Mouse (Mus musculus): Measurements from ENCODE around the gene Slc35a2.

The Slc35a2 gene

GRCm38 (mm10) chrX:7883841-7884567 lies at the start of gene Slc35a2:
Gene Slc35a2 (plus strand): TSS chrX:7884028.
- DNase-seq: peak; percentile 82

- DNase-seq: peak; percentile 50
Measured at GRCm38 (mm10) chrX:7837146-7837545, 46.7 kb upstream of the Slc35a2 start.

- no peak for DNase-seq
Measured at GRCm38 (mm10) chrX:7840842-7841162, 43.0 kb upstream of the Slc35a2 start.

GRCm38 (mm10) chrX:7841163-7842162 lies 42.4 kb upstream of the Slc35a2 start, which contains the start of gene Otud5:
Gene Otud5 (plus strand): TSS chrX:7841364.
- DNase-seq: peak; percentile 97

- peak; percentile 78 for DNase-seq
Measured at GRCm38 (mm10) chrX:7842318-7842717, 41.5 kb upstream of the Slc35a2 start.

GRCm38 (mm10) chrX:7847845-7848244 lies 36.0 kb upstream of the Slc35a2 start:
- DNase-seq: no peak

GRCm38 (mm10) chrX:7854578-7854977 lies 29.2 kb upstream of the Slc35a2 start:
- peak; percentile 42 for DNase-seq

GRCm38 (mm10) chrX:7859191-7859753 lies 24.6 kb upstream of the Slc35a2 start:
- DNase-seq: no peak

GRCm38 (mm10) chrX:7863181-7863580 lies 20.6 kb upstream of the Slc35a2 start:
- no peak for DNase-seq

- DNase-seq: no peak
Measured at GRCm38 (mm10) chrX:7864551-7864950, 19.3 kb upstream of the Slc35a2 start.

GRCm38 (mm10) chrX:7865343-7865742 lies 18.5 kb upstream of the Slc35a2 start:
- DNase-seq: no peak

GRCm38 (mm10) chrX:7865786-7866185 lies 18.0 kb upstream of the Slc35a2 start:
- DNase-seq: no peak

- no peak for DNase-seq
Measured at GRCm38 (mm10) chrX:7867141-7867540, 16.7 kb upstream of the Slc35a2 start.

- DNase-seq: no peak
Measured at GRCm38 (mm10) chrX:7868506-7868905, 15.3 kb upstream of the Slc35a2 start.

- DNase-seq: no peak
Measured at GRCm38 (mm10) chrX:7869826-7870225, 14.0 kb upstream of the Slc35a2 start.

GRCm38 (mm10) chrX:7878007-7878419 lies 5.8 kb upstream of the Slc35a2 start, which contains the start of gene Pim2:
Gene Pim2 (plus strand): TSS chrX:7878262.
- DNase-seq: peak; percentile 86

GRCm38 (mm10) chrX:7878495-7878894 lies 5.3 kb upstream of the Slc35a2 start:
- DNase-seq: no peak

GRCm38 (mm10) chrX:7879819-7880218 lies 4.0 kb upstream of the Slc35a2 start:
- peak; percentile 58 for DNase-seq

GRCm38 (mm10) chrX:7898211-7898610 lies 14.4 kb downstream of the Slc35a2 start:
- DNase-seq: peak; percentile 31

GRCm38 (mm10) chrX:7898880-7899874 lies 15.3 kb downstream of the Slc35a2 start, which contains the start of the genes Pqbp1 and Timm17b:
Gene Pqbp1 (minus strand): TSS chrX:7899269.
Gene Timm17b (plus strand): TSS chrX:7899357.
- DNase-seq: peak; percentile 90

- no peak for DNase-seq
Measured at GRCm38 (mm10) chrX:7904441-7904840, 20.6 kb downstream of the Slc35a2 start.

- no peak for DNase-seq
Measured at GRCm38 (mm10) chrX:7907735-7908134, 23.9 kb downstream of the Slc35a2 start, which contains the start of gene Gm10491. Gene Gm10491 (minus strand): TSS chrX:7907835.

Measured in liver (tissue).